Mouse (Mus musculus): ENCODE results near the gene Zfand5.
"Not testable (repeated sequence)": the region's sequence is repeated elsewhere in the genome, so short reads cannot be mapped to it uniquely, and the experiment has no call there.

Gene Zfand5

DNA sequence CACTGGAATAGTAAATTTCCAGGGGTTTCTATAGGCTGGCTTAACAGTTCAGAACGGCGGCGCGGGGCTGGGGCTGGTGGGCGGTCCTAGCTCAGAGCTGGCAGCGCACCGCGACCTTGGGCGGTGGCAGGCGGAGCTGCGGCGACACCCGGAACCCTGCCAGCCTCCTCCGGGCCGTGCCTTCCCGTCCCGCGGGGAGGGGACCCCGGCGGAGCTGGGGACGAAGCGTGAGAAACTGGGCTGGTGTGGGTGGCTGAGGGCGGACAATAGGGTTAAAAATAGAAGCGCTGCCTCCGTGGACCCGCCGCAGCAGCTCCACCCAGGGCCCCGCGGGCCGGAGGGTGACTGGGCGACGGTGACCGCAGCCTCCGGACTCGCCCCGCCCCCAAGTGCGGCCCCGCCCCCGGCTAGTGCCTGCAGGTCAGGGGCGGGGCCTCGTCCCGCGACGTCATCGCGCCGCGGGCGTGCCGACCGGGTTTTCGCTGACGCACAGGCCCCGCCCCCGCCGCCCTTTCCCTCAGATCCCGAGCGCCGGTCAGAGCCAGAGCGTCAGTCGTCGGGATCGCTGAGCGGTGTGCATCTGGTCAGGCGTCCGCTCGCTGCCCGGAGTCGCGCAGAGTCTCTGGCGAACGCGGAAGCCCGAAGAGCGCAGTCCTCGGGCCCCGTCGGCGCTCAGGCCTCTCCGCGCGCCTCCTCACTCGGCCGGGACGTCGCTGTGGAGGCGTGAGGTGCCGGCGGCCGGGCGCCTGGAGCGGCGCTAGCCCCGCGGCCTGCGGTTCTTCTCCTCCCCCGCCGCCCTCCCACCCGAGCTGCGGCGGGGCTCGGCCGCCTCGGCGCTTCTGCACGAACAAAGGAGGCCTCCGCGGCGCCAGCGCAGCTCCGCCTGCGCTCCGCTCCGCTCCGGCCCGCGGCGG lies at the start of gene Zfand5:
Gene Zfand5, plus strand, starts transcription at position 538 of the 914 bp plus-strand sequence.
- DNase-seq (ENCODE audit: low spot score in 2 of 2) = peak; percentile 95 to 98

GRCm38 (mm10) chr19:21227131-21227530 lies 44.9 kb upstream of the Zfand5 start:
- peak; percentile 68 to 71 for DNase-seq (ENCODE audit: low spot score in 2 of 2)

DNA sequence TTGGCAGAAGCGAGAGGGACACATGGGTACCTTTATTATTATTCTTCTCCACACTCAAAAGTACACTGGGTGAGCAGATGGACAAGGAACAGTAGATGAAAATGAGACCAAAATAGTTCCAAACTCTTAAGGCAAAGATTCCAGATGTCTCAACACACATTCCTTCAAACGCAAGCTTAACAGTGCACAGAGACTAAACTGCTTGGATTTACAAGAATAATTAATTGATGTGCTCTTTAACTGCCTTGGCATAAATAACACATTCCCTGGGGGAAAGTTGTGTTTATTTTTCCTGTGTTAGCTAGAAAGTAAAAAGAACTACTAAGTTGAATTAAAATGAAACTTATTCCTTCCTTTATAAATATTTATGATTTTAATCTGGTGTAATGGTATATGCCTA lies 44.3 kb upstream of the Zfand5 start:
- no peak for DNase-seq (ENCODE audit: low spot score in 2 of 2)

GRCm38 (mm10) chr19:21248730-21249129 lies 23.3 kb upstream of the Zfand5 start:
- not testable (repeated sequence) for DNase-seq (ENCODE audit: low spot score in 2 of 2)

DNA sequence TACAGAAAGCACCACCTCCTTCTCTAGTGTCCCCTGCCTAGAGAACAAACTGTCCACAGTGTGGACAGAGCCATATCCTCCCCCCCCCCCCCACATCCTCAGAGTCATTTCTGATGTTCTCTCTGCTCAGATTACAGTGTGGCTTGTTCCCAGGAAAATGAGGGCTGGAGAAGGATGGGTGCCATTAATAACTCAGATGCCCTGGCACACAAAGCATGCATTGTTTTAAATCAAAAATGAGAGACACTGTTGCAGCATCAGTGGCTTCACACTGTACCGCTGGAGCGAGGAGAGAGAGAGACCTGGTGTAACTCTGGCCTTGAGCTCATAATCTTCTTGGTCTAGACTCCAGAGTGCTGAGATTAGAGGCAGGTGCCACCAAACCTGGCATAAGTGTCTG lies 18.2 kb upstream of the Zfand5 start:
- no peak for DNase-seq (ENCODE audit: low spot score in 2 of 2)

- DNase-seq (ENCODE audit: low spot score in 2 of 2) = no peak
These were observed 16.2 kb upstream of the Zfand5 start for GRCm38 (mm10) chr19:21255920-21256319.

DNA sequence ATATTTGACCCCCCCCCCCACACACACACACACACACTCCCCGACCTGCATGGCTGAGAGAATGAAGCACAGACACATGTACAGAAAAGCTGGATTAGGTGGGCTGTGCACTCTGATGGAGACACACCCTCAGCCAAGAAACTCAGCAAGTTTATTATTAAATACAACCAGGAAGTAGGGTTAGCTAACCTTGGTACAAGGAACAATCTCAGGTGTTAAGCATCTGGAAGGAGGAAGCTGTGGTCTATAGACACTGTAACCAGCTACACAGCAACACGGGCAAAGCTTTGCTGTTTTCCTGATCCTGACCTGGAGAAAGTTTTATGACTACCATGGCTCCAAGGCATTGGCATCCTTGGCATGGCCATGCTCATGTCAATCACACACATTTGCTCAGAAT lies 12.6 kb upstream of the Zfand5 start:
- DNase-seq (ENCODE audit: low spot score in 2 of 2) = no peak

DNA sequence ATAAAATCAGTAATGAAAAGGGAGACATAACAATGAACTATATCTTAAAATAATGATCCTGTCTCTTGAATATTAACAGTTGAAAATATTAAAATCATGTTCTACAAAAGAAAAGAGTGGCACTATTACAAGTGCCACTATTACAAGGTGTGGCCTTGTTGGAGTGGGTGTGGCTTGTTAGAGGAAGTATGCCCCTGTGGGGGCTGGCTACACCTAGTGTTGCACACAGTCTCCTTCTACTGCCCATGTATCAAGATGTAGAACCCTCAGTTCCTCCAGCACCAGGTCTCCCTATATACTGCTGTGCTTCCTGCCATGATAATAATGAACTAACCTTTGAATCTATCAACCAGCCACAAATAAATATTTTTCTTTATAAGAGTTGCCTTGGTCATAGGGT lies 11.8 kb upstream of the Zfand5 start:
- DNase-seq (ENCODE audit: low spot score in 2 of 2) = no peak

DNA sequence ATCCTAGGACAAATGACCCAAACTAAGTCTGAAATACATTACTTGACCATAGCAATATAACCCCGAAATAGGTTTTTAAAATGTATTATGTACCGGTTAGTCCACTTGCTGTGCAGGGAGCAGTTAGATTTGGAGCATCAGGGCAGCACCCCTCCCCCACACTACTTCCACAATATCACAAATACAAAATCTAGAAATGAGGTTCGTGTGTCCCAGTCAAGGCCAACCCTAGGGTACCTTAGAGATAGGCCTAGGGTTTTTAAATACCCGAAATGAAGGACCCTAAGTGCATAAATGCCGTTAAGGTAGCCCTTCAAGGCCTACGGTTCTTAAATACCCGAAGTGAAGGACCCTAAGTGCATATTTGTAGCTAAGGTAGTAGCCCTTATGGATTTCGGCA lies 892 bp upstream of the Zfand5 start:
- DNase-seq (ENCODE audit: low spot score in 2 of 2) = no peak

DNA sequence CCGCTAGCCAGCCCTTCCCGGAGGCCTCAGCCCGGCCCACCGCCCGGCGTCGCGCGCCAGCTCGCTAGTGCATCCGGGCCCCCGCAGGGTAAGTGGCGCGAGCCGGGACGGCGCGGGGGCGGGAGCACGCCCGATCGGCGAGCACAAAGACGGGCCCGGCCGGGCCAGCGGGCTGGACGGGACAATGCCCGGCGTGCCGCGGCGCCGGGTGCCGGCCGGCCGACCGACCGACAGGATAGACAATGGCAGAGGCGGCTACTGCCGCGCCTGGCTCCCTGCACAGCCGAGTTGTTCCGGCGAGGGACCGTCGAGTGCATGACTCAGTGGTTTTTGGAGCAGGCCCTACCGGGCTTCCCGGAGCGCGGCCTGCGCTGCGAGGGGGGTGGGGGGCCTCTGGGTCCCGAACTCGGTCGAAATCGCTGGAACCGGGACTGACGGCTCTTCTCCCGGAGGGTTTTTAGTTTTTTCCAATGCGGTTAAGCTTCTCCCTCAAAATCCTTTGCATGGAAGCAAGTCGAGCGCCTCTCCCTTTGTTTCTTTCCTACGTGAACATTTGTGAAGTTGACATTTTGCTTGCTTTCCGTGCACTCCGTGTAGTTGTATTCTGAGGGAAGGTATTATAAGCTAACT lies 692 bp downstream of the Zfand5 start:
- peak; percentile 59 to 67 for DNase-seq (ENCODE audit: low spot score in 2 of 2)

GRCm38 (mm10) chr19:21273440-21273839 lies 1.4 kb downstream of the Zfand5 start:
- no peak for DNase-seq (ENCODE audit: low spot score in 2 of 2)

GRCm38 (mm10) chr19:21274181-21274591 lies 2.1 kb downstream of the Zfand5 start:
- DNase-seq (ENCODE audit: low spot score in 2 of 2) = peak; percentile 65 to 68

- no peak for DNase-seq (ENCODE audit: low spot score in 2 of 2)
These were observed 2.6 kb downstream of the Zfand5 start for GRCm38 (mm10) chr19:21274714-21275113.

GRCm38 (mm10) chr19:21276317-21276716 lies 4.2 kb downstream of the Zfand5 start:
- DNase-seq (ENCODE audit: low spot score in 2 of 2) = no peak

DNA sequence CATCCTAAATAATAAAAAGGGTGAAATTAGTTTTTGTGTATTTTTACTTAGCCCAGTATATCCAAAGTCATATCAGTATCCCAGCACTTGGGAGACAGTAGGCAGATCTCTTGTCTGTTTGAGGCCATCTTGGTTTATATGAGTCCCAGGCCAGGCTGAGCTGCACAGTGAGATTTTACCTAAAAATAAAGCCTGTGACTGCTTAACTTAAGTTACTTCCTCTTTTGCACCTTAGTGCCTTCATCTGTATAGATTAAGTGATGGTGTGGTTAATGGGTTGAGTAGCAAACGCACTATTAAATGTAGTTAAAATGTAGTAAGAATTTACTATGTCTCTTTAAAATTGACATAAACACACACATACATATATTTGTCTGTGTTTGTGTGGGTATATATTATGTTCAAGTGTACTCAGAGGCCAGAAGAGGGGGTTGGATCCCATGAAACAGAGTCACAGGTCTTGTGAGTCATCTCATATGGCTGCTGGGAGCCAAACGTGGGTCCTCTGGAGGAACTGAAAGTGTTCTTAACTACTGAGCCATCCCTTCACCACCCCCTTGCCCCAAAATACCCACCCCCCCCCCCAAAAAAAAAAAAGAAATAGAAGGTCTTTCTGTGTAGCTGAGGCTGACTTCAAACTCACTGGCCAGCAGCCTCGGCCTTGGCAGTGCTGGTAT lies 14.5 kb downstream of the Zfand5 start:
- no peak for DNase-seq (ENCODE audit: low spot score in 2 of 2)

GRCm38 (mm10) chr19:21297411-21297810 lies 25.3 kb downstream of the Zfand5 start:
- DNase-seq (ENCODE audit: low spot score in 2 of 2) = no peak

GRCm38 (mm10) chr19:21301787-21302186 lies 29.7 kb downstream of the Zfand5 start:
- peak; percentile 13 to 17 for DNase-seq (ENCODE audit: low spot score in 2 of 2)

- no peak for DNase-seq (ENCODE audit: low spot score in 2 of 2)
These were observed 35.7 kb downstream of the Zfand5 start for GRCm38 (mm10) chr19:21307755-21308154.

DNA sequence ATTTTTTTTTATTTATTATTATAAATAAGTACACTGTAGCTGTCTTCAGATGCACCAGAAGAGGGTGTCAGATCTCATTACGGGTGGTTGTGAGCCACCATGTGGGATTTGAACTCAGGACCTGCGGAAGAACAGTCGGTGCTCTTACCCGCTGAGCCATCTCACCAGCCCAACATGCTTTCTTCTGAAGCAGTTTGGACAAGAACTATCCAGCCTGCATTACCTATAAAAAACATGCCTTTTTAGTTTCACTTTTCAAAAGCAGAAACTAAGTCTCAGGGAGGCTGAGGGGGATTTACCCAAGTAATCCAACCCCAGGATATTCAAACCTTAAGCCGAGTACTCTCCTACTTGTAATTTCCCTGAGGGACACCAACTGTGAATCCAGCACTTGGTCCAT lies 38.3 kb downstream of the Zfand5 start:
- not testable (repeated sequence) for DNase-seq (ENCODE audit: low spot score in 2 of 2)

- DNase-seq (ENCODE audit: low spot score in 2 of 2) = no peak
These were observed 43.6 kb downstream of the Zfand5 start for GRCm38 (mm10) chr19:21315701-21316100.

- DNase-seq (ENCODE audit: low spot score in 2 of 2) = no peak
These were observed 47.5 kb downstream of the Zfand5 start for GRCm38 (mm10) chr19:21319618-21320017.

GRCm38 (mm10) chr19:21325333-21325732 lies 53.3 kb downstream of the Zfand5 start:
- DNase-seq (ENCODE audit: low spot score in 2 of 2) = no peak
